Mouse (Mus musculus): ENCODE measurements around the gene Cpeb3. TPM values are rescaled to one million over a fixed set of nuclear protein-coding genes. Genes with fewer than 3 reads are reported as not detected.

Cpeb3 gene
- polyA plus RNA-seq, 1 experiment from 2014 or later: 0.98 TPM

DNA sequence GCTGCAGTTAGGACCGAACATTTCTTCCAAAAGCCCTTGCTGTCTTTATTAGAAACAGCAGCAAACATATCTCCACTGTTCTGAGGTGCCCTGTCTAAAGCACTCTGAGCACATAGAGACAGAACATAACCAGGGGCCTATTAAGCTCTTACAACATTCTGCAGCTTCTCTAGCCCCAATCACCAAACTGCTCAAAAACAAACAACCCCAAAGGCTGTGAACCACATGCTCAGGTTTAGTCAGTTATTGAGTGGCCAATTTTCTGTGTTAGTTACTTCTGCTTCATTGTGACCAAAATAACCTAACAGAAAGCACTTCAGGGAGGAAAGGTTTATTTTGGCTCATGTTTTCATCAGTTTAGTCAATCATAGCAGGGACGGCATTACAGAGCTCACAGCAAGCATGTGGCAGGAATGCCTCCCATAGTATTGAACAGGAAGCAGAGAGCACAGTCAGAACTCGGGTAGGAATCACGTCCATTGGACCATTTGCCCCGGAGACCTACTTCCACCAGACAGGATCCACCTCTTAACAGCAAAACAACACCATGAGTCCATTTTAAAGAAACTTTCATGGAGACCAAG, 15.8 kb downstream of the Cpeb3 start:
- WGBS: 73% methylated on average over 5 of the region's 5 CpGs
- Histone ChIP-seq H3K27me3 (ENCODE audit: control insufficient read depth, insufficient read depth, low read depth, low read length) (no peaks in the 10 kb centered on the region), H3K4me3 (ENCODE audit: low read length) (no peak overlapping the region), H3K36me3 (ENCODE audit: control insufficient read depth, insufficient read depth, low read length) (no peaks in the 10 kb centered on the region), H3K4me2 (ENCODE audit: low read depth, low read length) (no peak overlapping the region), H3K27ac (ENCODE audit: low read length) (no peak overlapping the region), H3K9me3 (ENCODE audit: control insufficient read depth, low read length) (no peaks in the 10 kb centered on the region), H3K9ac (ENCODE audit: low read length) (no peak overlapping the region), H3K4me1 (replicated peaks; ENCODE audit: control insufficient read depth, insufficient read depth, low read length) (no peaks in the 10 kb centered on the region)
- ATAC-seq (ENCODE audit: low read depth): no peak

DNA sequence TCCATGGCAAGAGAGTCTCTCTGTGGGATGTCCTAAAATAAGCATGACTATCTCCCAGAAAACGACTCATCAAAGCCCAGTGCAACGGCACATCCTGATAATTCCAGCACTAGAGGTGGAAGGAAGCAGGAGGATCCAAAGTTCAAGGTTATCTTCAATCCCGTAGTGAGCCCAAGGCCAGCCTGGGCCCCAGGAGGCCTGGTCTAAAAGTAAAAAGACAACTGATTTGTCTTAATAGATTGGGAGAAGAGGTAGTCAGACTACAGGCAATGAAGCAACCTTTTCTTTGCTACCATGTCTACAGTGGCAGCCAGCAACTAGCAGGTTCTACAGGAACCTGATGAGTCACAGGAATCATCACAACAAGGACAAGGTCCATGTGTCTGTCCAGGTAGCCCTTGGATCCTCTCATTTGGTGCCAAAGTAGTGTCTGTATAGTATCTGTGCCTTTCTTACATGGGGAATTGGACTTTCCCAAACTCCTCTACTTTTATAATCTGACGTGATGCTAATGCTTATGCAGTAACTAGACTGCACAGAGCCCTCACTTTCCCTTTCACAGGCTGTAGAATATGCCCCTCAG, 19.9 kb downstream of the Cpeb3 start:
- ATAC-seq (ENCODE audit: low read depth): no peak
- Histone ChIP-seq H3K27ac (ENCODE audit: low read length) (no peak overlapping the region), H3K27me3 (ENCODE audit: control insufficient read depth, insufficient read depth, low read depth, low read length) (no peaks in the 10 kb centered on the region), H3K9me3 (ENCODE audit: control insufficient read depth, low read length) (no peaks in the 10 kb centered on the region), H3K9ac (ENCODE audit: low read length) (no peak overlapping the region), H3K4me3 (ENCODE audit: low read length) (no peak overlapping the region), H3K36me3 (ENCODE audit: control insufficient read depth, insufficient read depth, low read length) (no peaks in the 10 kb centered on the region), H3K4me1 (replicated peaks; ENCODE audit: control insufficient read depth, insufficient read depth, low read length) (no peaks in the 10 kb centered on the region), H3K4me2 (ENCODE audit: low read depth, low read length) (no peak overlapping the region)
- 62% methylated on average over 4 of the region's 4 CpGs for WGBS

GRCm38 (mm10) chr19:37177819-37178708, 30.3 kb downstream of the Cpeb3 start:
- Histone ChIP-seq H3K27me3 (ENCODE audit: control insufficient read depth, insufficient read depth, low read depth, low read length) (peaks cover 23% of the 10 kb centered on the region), H3K4me2 (ENCODE audit: low read depth, low read length) (peak overlapping the region; percentile 55), H3K9ac (ENCODE audit: low read length) (0 out of 2 replicates have a peak overlapping the region, but pooled peaks have one; percentile 20), H3K27ac (ENCODE audit: low read length) (no peak overlapping the region), H3K4me3 (ENCODE audit: low read length) (peak overlapping the region; percentile 42), H3K4me1 (replicated peaks; ENCODE audit: control insufficient read depth, insufficient read depth, low read length) (peaks cover 6% of the 10 kb centered on the region; the same call in 1 of the 2 replicates), H3K9me3 (ENCODE audit: control insufficient read depth, low read length) (no peaks in the 10 kb centered on the region), H3K36me3 (ENCODE audit: control insufficient read depth, insufficient read depth, low read length) (no peaks in the 10 kb centered on the region)
- peak; percentile 69; the same call in 1 of the 2 replicates for ATAC-seq (ENCODE audit: low read depth)
- WGBS: 17% methylated on average over 17 of the region's 17 CpGs

GRCm38 (mm10) chr19:37176879-37177462, 31.4 kb downstream of the Cpeb3 start:
- 53% methylated on average over 4 of the region's 4 CpGs for WGBS
- no peaks in the 10 kb centered on the region for H3K36me3 ChIP-seq (ENCODE audit: control insufficient read depth, insufficient read depth, low read length)
- H3K4me2 ChIP-seq (ENCODE audit: low read depth, low read length): no peak overlapping the region
- H3K4me1 ChIP-seq (replicated peaks; ENCODE audit: control insufficient read depth, insufficient read depth, low read length): peaks cover 6% of the 10 kb centered on the region; the same call in 1 of the 2 replicates
- H3K27me3 ChIP-seq (ENCODE audit: control insufficient read depth, insufficient read depth, low read depth, low read length): peaks cover 24% of the 10 kb centered on the region
- H3K9me3 ChIP-seq (ENCODE audit: control insufficient read depth, low read length): no peaks in the 10 kb centered on the region
- H3K27ac ChIP-seq (ENCODE audit: low read length): no peak overlapping the region
- no peak for ATAC-seq (ENCODE audit: low read depth)
- H3K4me3 ChIP-seq (ENCODE audit: low read length): no peak overlapping the region
- no peak overlapping the region for H3K9ac ChIP-seq (ENCODE audit: low read length)

- ATAC-seq (ENCODE audit: low read depth): no peak
- Histone ChIP-seq H3K27ac (ENCODE audit: low read length) (no peak overlapping the region), H3K36me3 (ENCODE audit: control insufficient read depth, insufficient read depth, low read length) (no peaks in the 10 kb centered on the region), H3K27me3 (ENCODE audit: control insufficient read depth, insufficient read depth, low read depth, low read length) (peaks cover 24% of the 10 kb centered on the region), H3K9me3 (ENCODE audit: control insufficient read depth, low read length) (no peaks in the 10 kb centered on the region), H3K9ac (ENCODE audit: low read length) (no peak overlapping the region; the same call in 1 of the 2 replicates), H3K4me3 (ENCODE audit: low read length) (peak overlapping the region; percentile 61), H3K4me1 (replicated peaks; ENCODE audit: control insufficient read depth, insufficient read depth, low read length) (peaks cover 6% of the 10 kb centered on the region; the same call in 1 of the 2 replicates), H3K4me2 (ENCODE audit: low read depth, low read length) (peak overlapping the region; percentile 100)
- WGBS: 6% methylated on average over 6 of the region's 6 CpGs
These were observed 32.5 kb downstream of the Cpeb3 start for GRCm38 (mm10) chr19:37175919-37176318.

DNA sequence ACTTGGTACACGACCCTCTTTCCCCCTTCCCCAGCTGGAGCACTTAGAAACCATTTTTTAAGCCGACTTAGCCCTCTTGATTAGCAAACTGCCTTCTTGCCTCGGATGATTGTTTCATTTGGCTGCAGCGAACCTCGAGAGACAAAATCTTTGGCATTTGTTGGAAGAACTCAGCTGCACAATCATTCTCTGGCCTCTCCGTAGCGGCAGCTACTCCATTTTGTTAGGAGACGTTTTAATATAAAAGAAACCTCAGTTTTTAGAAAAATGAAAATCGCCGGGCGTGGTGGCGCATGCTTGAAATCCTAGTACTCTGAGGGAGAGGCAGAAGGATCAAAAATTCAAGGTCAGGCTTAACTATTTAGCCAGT, 33.0 kb downstream of the Cpeb3 start:
- Histone ChIP-seq H3K4me1 (replicated peaks; ENCODE audit: control insufficient read depth, insufficient read depth, low read length) (peaks cover 6% of the 10 kb centered on the region; the same call in 1 of the 2 replicates), H3K27me3 (ENCODE audit: control insufficient read depth, insufficient read depth, low read depth, low read length) (peaks cover 24% of the 10 kb centered on the region), H3K27ac (ENCODE audit: low read length) (0 out of 2 replicates have a peak overlapping the region, but pooled peaks have one; percentile 7), H3K4me2 (ENCODE audit: low read depth, low read length) (peak overlapping the region; percentile 100), H3K9ac (ENCODE audit: low read length) (peak overlapping the region; percentile 61), H3K9me3 (ENCODE audit: control insufficient read depth, low read length) (no peaks in the 10 kb centered on the region), H3K4me3 (ENCODE audit: low read length) (peak overlapping the region; percentile 61), H3K36me3 (ENCODE audit: control insufficient read depth, insufficient read depth, low read length) (no peaks in the 10 kb centered on the region)
- ATAC-seq (ENCODE audit: low read depth): no peak
- 1% methylated on average over 12 of the region's 12 CpGs for WGBS

DNA sequence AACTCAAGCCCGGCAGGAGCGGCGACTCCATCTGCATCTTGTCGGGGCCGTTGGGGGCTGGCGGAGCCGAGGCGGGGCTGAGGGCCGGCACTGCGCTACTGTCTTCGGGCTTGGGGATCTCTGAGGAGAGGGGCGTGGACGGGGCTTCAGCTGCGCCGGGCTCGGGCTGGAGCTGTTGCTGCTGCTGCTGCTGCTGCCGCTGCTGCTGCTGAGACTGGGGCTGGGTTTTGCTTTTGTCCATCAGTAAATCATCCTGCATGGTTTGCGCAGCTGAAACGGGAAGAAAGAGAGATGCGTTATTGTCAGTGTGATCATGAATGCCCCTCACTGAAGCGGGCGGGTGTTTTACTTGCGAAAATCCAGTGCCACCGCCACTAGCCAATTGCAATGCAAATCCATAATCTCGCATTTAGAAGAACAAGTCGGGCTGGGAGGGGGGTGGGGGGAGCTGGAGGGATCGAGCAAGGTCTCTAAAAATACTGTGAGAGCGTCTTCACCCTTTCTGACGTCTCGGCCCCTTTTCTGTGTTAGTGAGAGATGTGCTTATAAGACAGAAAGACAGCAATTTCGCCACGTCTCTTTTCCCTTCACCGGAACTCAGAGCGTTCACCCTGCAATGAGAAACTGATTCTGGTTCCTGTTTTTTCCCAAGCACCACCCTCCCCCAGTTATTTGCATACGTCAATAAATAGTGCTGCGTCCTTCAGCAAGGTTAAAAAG, 33.5 kb downstream of the Cpeb3 start:
- Histone ChIP-seq H3K4me1 (replicated peaks; ENCODE audit: control insufficient read depth, insufficient read depth, low read length) (peaks cover 6% of the 10 kb centered on the region; the same call in 1 of the 2 replicates), H3K9me3 (ENCODE audit: control insufficient read depth, low read length) (no peaks in the 10 kb centered on the region), H3K27ac (ENCODE audit: low read length) (0 out of 2 replicates have a peak overlapping the region, but pooled peaks have one; percentile 7), H3K27me3 (ENCODE audit: control insufficient read depth, insufficient read depth, low read depth, low read length) (peaks cover 24% of the 10 kb centered on the region), H3K4me2 (ENCODE audit: low read depth, low read length) (peak overlapping the region; percentile 100), H3K4me3 (ENCODE audit: low read length) (peak overlapping the region; percentile 61), H3K36me3 (ENCODE audit: control insufficient read depth, insufficient read depth, low read length) (no peaks in the 10 kb centered on the region), H3K9ac (ENCODE audit: low read length) (peak overlapping the region; percentile 61)
- under 1% methylated on average over 36 of the region's 36 CpGs for WGBS
- peak; percentile 77 for ATAC-seq (ENCODE audit: low read depth)

- H3K27ac ChIP-seq (ENCODE audit: low read length): no peak overlapping the region
- H3K27me3 ChIP-seq (ENCODE audit: control insufficient read depth, insufficient read depth, low read depth, low read length): peaks cover 24% of the 10 kb centered on the region
- WGBS: under 1% methylated on average over 60 of the region's 70 CpGs
These were observed 34.2 kb downstream of the Cpeb3 start for GRCm38 (mm10) chr19:37174116-37174715.

More at GRCm38 (mm10) chr19:37174116-37174715, 34.2 kb downstream of the Cpeb3 start:
- ATAC-seq (ENCODE audit: low read depth): peak; percentile 67
- Histone ChIP-seq H3K9ac (ENCODE audit: low read length) (peak overlapping the region; percentile 61), H3K36me3 (ENCODE audit: control insufficient read depth, insufficient read depth, low read length) (no peaks in the 10 kb centered on the region), H3K4me1 (replicated peaks; ENCODE audit: control insufficient read depth, insufficient read depth, low read length) (peaks cover 6% of the 10 kb centered on the region; the same call in 1 of the 2 replicates), H3K9me3 (ENCODE audit: control insufficient read depth, low read length) (no peaks in the 10 kb centered on the region), H3K4me2 (ENCODE audit: low read depth, low read length) (peak overlapping the region; percentile 100), H3K4me3 (ENCODE audit: low read length) (peak overlapping the region; percentile 61)
